8 mouse cellular contexts compared by ENCODE assay signal in genomic region chr8:125619336-125619906, GRCm38 (mm10). TPM values are rescaled to one million over a fixed set of nuclear protein-coding genes. Genes with fewer than 3 reads are reported as not detected.
DNase-seq lines count a peak whose midpoint lies in the region; ATAC-seq and TF ChIP-seq lines count a peak whose summit lies in the region.

No protein-coding gene starts in this region.

- no peaks in the 10 kb centered on the region for H3K36me3 ChIP-seq in forebrain, embryonic 13.5 days (ENCODE audit: poor library complexity, severe bottlenecking)
- no peaks in the 10 kb centered on the region for H3K36me3 ChIP-seq in forebrain, embryonic 12.5 days (replicated peaks)
- no peaks in the 10 kb centered on the region for H3K36me3 ChIP-seq in hindbrain, embryonic 11.5 days (ENCODE audit: control insufficient read depth, insufficient read depth, low read length)
- H3K36me3 ChIP-seq in liver, postnatal 0 days (replicated peaks; ENCODE audit: insufficient read depth, low read length), result no peaks in the 10 kb centered on the region
- H3K36me3 ChIP-seq in neural tube, embryonic 13.5 days, result no peaks in the 10 kb centered on the region

- no peak for TF ChIP-seq EP300 in liver, postnatal 0 days (IDR thresholded peaks at IDR 0.05; ENCODE audit: low read depth)

- ATAC-seq in forebrain, embryonic 13.5 days, result no peak
- no peak for ATAC-seq in forebrain, embryonic 12.5 days (ENCODE audit: low FRiP score)
- ATAC-seq in hindbrain, embryonic 11.5 days (ENCODE audit: low FRiP score), result no peak
- ATAC-seq in liver, postnatal 0 days, result peak; percentile 62
- ATAC-seq in neural tube, embryonic 13.5 days (ENCODE audit: low read depth), result no peak

- peak; percentile 94 for DNase-seq in NIH3T3 (ENCODE audit: low read depth)
- peak; percentile 50 to 61 for DNase-seq in cerebellum, postnatal 25 days
- peak; percentile 35 for DNase-seq in hindbrain, embryonic 11.5 days (ENCODE audit: low spot score)
- DNase-seq in liver, postnatal 0 days, result peak; percentile 46
- peak; percentile 68 for DNase-seq in urinary bladder, postnatal 14 days (ENCODE audit: low spot score)

- WGBS in forebrain, embryonic 13.5 days, result 30% methylated on average over 12 of the region's 12 CpGs
- WGBS in forebrain, embryonic 12.5 days, result 52% methylated on average over 12 of the region's 12 CpGs
- WGBS in hindbrain, embryonic 11.5 days, result 51% methylated on average over 12 of the region's 12 CpGs
- WGBS in liver, postnatal 0 days (ENCODE audit: insufficient replicate concordance), result 43% methylated on average over 12 of the region's 12 CpGs
- WGBS in neural tube, embryonic 13.5 days, result 43% methylated on average over 12 of the region's 12 CpGs

- H3K27me3 ChIP-seq in forebrain, embryonic 13.5 days, result no peaks in the 10 kb centered on the region
- H3K27me3 ChIP-seq in forebrain, embryonic 12.5 days, result no peaks in the 10 kb centered on the region
- H3K27me3 ChIP-seq in hindbrain, embryonic 11.5 days (ENCODE audit: control insufficient read depth, insufficient read depth, low read length), result no peaks in the 10 kb centered on the region
- no peaks in the 10 kb centered on the region for H3K27me3 ChIP-seq in liver, postnatal 0 days (ENCODE audit: insufficient read depth, low read length)
- no peaks in the 10 kb centered on the region for H3K27me3 ChIP-seq in neural tube, embryonic 13.5 days

- peaks cover 14% of the 10 kb centered on the region for H3K4me1 ChIP-seq in forebrain, embryonic 13.5 days
- peaks cover 15% of the 10 kb centered on the region for H3K4me1 ChIP-seq in forebrain, embryonic 12.5 days
- no peaks in the 10 kb centered on the region; the same call in 1 of the 2 replicates for H3K4me1 ChIP-seq in hindbrain, embryonic 11.5 days (replicated peaks; ENCODE audit: control insufficient read depth, insufficient read depth, low read length)
- peaks cover 12% of the 10 kb centered on the region for H3K4me1 ChIP-seq in liver, postnatal 0 days (ENCODE audit: insufficient read depth)
- H3K4me1 ChIP-seq in neural tube, embryonic 13.5 days (replicated peaks), result peaks cover 29% of the 10 kb centered on the region

- no peak overlapping the region for H3K9ac ChIP-seq in forebrain, embryonic 13.5 days
- H3K9ac ChIP-seq in forebrain, embryonic 12.5 days, result no peak overlapping the region
- H3K9ac ChIP-seq in hindbrain, embryonic 11.5 days (ENCODE audit: low read depth, low read length), result no peak overlapping the region
- peak overlapping the region; percentile 21; the same call in 1 of the 2 replicates for H3K9ac ChIP-seq in liver, postnatal 0 days (replicated peaks)
- H3K9ac ChIP-seq in neural tube, embryonic 13.5 days, result 0 out of 2 replicates have a peak overlapping the region, but pooled peaks have one; percentile 6

- no peak overlapping the region for H3K4me2 ChIP-seq in forebrain, embryonic 13.5 days
- H3K4me2 ChIP-seq in forebrain, embryonic 12.5 days, result no peak overlapping the region
- no peak overlapping the region for H3K4me2 ChIP-seq in hindbrain, embryonic 11.5 days (replicated peaks; ENCODE audit: low read depth, low read length)
- peak overlapping the region; percentile 38 for H3K4me2 ChIP-seq in liver, postnatal 0 days (ENCODE audit: low read depth, low read length)
- H3K4me2 ChIP-seq in neural tube, embryonic 13.5 days, result no peak overlapping the region

- peak overlapping the region; percentile 19; the same call in 1 of the 2 replicates for H3K27ac ChIP-seq in forebrain, embryonic 13.5 days
- H3K27ac ChIP-seq in forebrain, embryonic 12.5 days, result no peak overlapping the region
- H3K27ac ChIP-seq in hindbrain, embryonic 11.5 days (ENCODE audit: low read depth, low read length), result no peak overlapping the region
- peak overlapping the region; percentile 39; the same call in 1 of the 2 replicates for H3K27ac ChIP-seq in liver, postnatal 0 days (ENCODE audit: low read depth)
- no peak overlapping the region for H3K27ac ChIP-seq in neural tube, embryonic 13.5 days (replicated peaks)

- no peak overlapping the region for H3K4me3 ChIP-seq in forebrain, embryonic 13.5 days
- no peak overlapping the region for H3K4me3 ChIP-seq in forebrain, embryonic 12.5 days (replicated peaks)
- no peak overlapping the region for H3K4me3 ChIP-seq in hindbrain, embryonic 11.5 days (ENCODE audit: low read depth, low read length)
- H3K4me3 ChIP-seq in liver, postnatal 0 days (ENCODE audit: low read depth, low read length), result 0 out of 2 replicates have a peak overlapping the region, but pooled peaks have one; percentile 2
- no peak overlapping the region for H3K4me3 ChIP-seq in neural tube, embryonic 13.5 days

- no peak for TF ChIP-seq CTCF in liver, postnatal 0 days (IDR thresholded peaks at IDR 0.05; ENCODE audit: low read depth)

- no peaks in the 10 kb centered on the region for H3K9me3 ChIP-seq in forebrain, embryonic 13.5 days (replicated peaks)
- no peaks in the 10 kb centered on the region for H3K9me3 ChIP-seq in forebrain, embryonic 12.5 days
- no peaks in the 10 kb centered on the region for H3K9me3 ChIP-seq in hindbrain, embryonic 11.5 days (ENCODE audit: control insufficient read depth, low read length)
- H3K9me3 ChIP-seq in liver, postnatal 0 days (ENCODE audit: low read length), result no peaks in the 10 kb centered on the region
- H3K9me3 ChIP-seq in neural tube, embryonic 13.5 days, result no peaks in the 10 kb centered on the region

RNA-seq across cellular contexts. Expression of gene Sipa1l2, which starts 49.8 kb away (rescaled TPM):
- polyA plus RNA-seq in forebrain, embryonic 13.5 days (2015; fragmentation: Nextera tagmentation; extraction: Ambion mirVana), result 26.7 and 27.2 TPM in 2 replicates
- polyA plus RNA-seq in forebrain, embryonic 12.5 days (2016; fragmentation: Nextera tagmentation; extraction: Ambion mirVana), result 33.2 and 37.2 TPM in 2 replicates
- polyA plus RNA-seq in hindbrain, embryonic 11.5 days (2014; fragmentation: Nextera tagmentation; extraction: Ambion mirVana), result 12.2 and 12.9 TPM in 2 replicates
- polyA plus RNA-seq in liver, postnatal 0 days (2015; fragmentation: Nextera tagmentation; extraction: Ambion mirVana), result 0.44 and 0.47 TPM in 2 replicates
- polyA plus RNA-seq in neural tube, embryonic 13.5 days (2015; fragmentation: Nextera tagmentation; extraction: Ambion mirVana), result 19.7 and 22.9 TPM in 2 replicates

RNA-seq across cellular contexts. Expression of gene Map10, which starts 50.2 kb away (rescaled TPM):
- 8.4 and 8.8 TPM in 2 replicates for polyA plus RNA-seq in forebrain, embryonic 13.5 days (2015; fragmentation: Nextera tagmentation; extraction: Ambion mirVana)
- 8.7 and 10.0 TPM in 2 replicates for polyA plus RNA-seq in forebrain, embryonic 12.5 days (2016; fragmentation: Nextera tagmentation; extraction: Ambion mirVana)
- 7.7 and 9.7 TPM in 2 replicates for polyA plus RNA-seq in hindbrain, embryonic 11.5 days (2014; fragmentation: Nextera tagmentation; extraction: Ambion mirVana)
- 0.67 and 0.78 TPM in 2 replicates for polyA plus RNA-seq in liver, postnatal 0 days (2015; fragmentation: Nextera tagmentation; extraction: Ambion mirVana)
- 7.0 and 8.5 TPM in 2 replicates for polyA plus RNA-seq in neural tube, embryonic 13.5 days (2015; fragmentation: Nextera tagmentation; extraction: Ambion mirVana)

Comparison
In these comparisons a context has a peak if more than half of its experiments do, and no peak if none do; other contexts are left out.
1. H3K27ac ChIP-seq: peak in forebrain, embryonic 13.5 days (single experiment) and liver, postnatal 0 days (single experiment); none in forebrain, embryonic 12.5 days (single experiment), hindbrain, embryonic 11.5 days (single experiment) and neural tube, embryonic 13.5 days (single experiment).
2. H3K9ac ChIP-seq: peak in liver, postnatal 0 days (single experiment) and neural tube, embryonic 13.5 days (single experiment); none in forebrain, embryonic 13.5 days (single experiment), forebrain, embryonic 12.5 days (single experiment) and hindbrain, embryonic 11.5 days (single experiment).
3. DNase-seq: peak in every context shown above with its lines; median percentile 94 in NIH3T3; 68 in urinary bladder, postnatal 14 days; 56 in cerebellum, postnatal 25 days; 46 in liver, postnatal 0 days; 35 in hindbrain, embryonic 11.5 days.